Mouse (Mus musculus): ENCODE measurements at regions not wholly inside any gene's neighbourhood (a gene's known extent, or its start where the extent isn't known, plus 50 kb on each side); places are given as distances from the start of the nearest gene placed in this dataset.

- TF ChIP-seq POLR2A (IDR thresholded peaks at IDR 0.05; ENCODE audit: insufficient read depth, low read depth, low read length) = no peak
- TF ChIP-seq CTCF (IDR thresholded peaks at IDR 0.05) = peak; percentile 67
Observed at GRCm38 (mm10) chr10:125725077-125725680, 240.8 kb upstream of the Lrig3 start.

Measured in heart, adult 2 months (tissue).